8 mouse cellular contexts compared by ENCODE assay signal in the genomic region with DNA sequence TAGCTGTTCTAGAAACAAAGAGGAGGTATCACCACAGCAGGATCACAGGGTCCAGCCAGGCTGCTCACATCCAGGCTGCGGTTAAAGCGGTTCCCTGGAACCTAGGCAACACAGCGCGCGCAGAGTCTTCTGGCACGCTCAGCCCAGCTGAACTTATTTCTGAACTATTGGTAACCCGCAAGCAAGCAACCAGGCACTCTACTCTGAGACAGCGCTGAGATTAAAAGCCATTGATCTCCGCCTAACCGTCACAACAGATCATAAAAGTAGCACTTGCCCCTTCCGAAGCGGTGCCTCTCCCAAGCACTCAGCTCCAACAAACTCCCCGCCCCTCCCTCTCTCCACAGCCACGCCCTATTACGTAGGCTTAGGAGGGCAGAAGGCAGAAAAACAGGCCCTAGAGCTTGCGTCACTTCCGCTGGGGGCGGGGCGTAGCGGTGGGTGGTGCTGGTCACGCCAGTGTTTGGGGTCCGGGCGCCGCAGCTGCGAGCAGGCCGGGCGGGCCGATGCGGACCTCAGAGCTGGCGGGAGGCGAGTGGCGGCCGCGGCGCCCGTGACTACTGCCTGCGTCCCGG. TPM values are rescaled to one million over a fixed set of nuclear protein-coding genes. Genes with fewer than 3 reads are reported as not detected.
DNase-seq lines count a peak whose midpoint lies in the region; ATAC-seq and TF ChIP-seq lines count a peak whose summit lies in the region.

No protein-coding gene starts in this region.

- peak; percentile 92 for TF ChIP-seq POLR2A in ES-Bruce4 (IDR thresholded peaks at IDR 0.05; ENCODE audit: insufficient read depth, low read length)
- TF ChIP-seq POLR2A in lung, adult 2 months (IDR thresholded peaks at IDR 0.05; ENCODE audit: borderline replicate concordance, extremely low read depth, low read depth, low read length), result peak; percentile 91

- H3K4me3 ChIP-seq in ES-Bruce4 (ENCODE audit: low read depth, low read length), result peak overlapping the region; percentile 97
- H3K4me3 ChIP-seq in forebrain, embryonic 14.5 days (ENCODE audit: low read depth, low read length), result peak overlapping the region; percentile 83
- peak overlapping the region; percentile 86 for H3K4me3 ChIP-seq in lung, adult 2 months (replicated peaks; ENCODE audit: extremely low read depth, low read depth, low read length)

- H3K9me3 ChIP-seq in ES-Bruce4 (replicated peaks; ENCODE audit: control insufficient read depth, insufficient read depth, low read length, poor library complexity, severe bottlenecking), result no peaks in the 10 kb centered on the region
- no peaks in the 10 kb centered on the region for H3K9me3 ChIP-seq in forebrain, embryonic 14.5 days (replicated peaks; ENCODE audit: control insufficient read depth, low read length)

- no peaks in the 10 kb centered on the region for H3K27me3 ChIP-seq in ES-Bruce4 (ENCODE audit: control insufficient read depth, insufficient read depth, low read length, poor library complexity, severe bottlenecking)
- no peaks in the 10 kb centered on the region for H3K27me3 ChIP-seq in forebrain, embryonic 14.5 days (replicated peaks; ENCODE audit: control insufficient read depth, insufficient read depth, low read length)

- no peak for TF ChIP-seq CTCF in ES-Bruce4 (IDR thresholded peaks at IDR 0.05; ENCODE audit: low read depth, low read length)
- no peak for TF ChIP-seq CTCF in lung, adult 2 months (IDR thresholded peaks at IDR 0.05; ENCODE audit: insufficient read depth, low read length)

- H3K36me3 ChIP-seq in ES-Bruce4 (ENCODE audit: control insufficient read depth, insufficient read depth, low read length, poor library complexity, severe bottlenecking), result no peaks in the 10 kb centered on the region
- H3K36me3 ChIP-seq in forebrain, embryonic 14.5 days (ENCODE audit: control insufficient read depth, insufficient read depth, low read length), result 0 out of 2 replicates have a peak, but pooled peaks cover 3% of the 10 kb centered on the region

- intact Hi-C loops in heart, postnatal 25 days (cut with DNase I), result loop anchor here (1.0 kb wide), 1 partner anchor 59 kb away; a partner anchor contains a TSS

- H3K27ac ChIP-seq in ES-Bruce4 (ENCODE audit: insufficient read depth, low read length), result peak overlapping the region; percentile 40
- H3K27ac ChIP-seq in forebrain, embryonic 14.5 days (ENCODE audit: low read depth, low read length), result peak overlapping the region; percentile 98

- H3K4me1 ChIP-seq in ES-Bruce4 (ENCODE audit: control insufficient read depth, insufficient read depth, low read length), result no peaks in the 10 kb centered on the region
- H3K4me1 ChIP-seq in forebrain, embryonic 14.5 days (ENCODE audit: control insufficient read depth, insufficient read depth, low read length), result 0 out of 2 replicates have a peak, but pooled peaks cover 3% of the 10 kb centered on the region
- H3K4me1 ChIP-seq in lung, adult 2 months (ENCODE audit: control insufficient read depth, insufficient read depth, low read length), result peaks cover 3% of the 10 kb centered on the region

- TF ChIP-seq EP300 in ES-Bruce4 (IDR thresholded peaks at IDR 0.05; ENCODE audit: insufficient read depth, low read depth, low read length), result no peak

- peak; percentile 95 for ATAC-seq in cerebellum, adult (ENCODE audit: insufficient number of reproducible peaks, low FRiP score, low TSS enrichment)
- peak; percentile 99 for ATAC-seq in forebrain, embryonic 14.5 days
- ATAC-seq in neutrophil, adult 5-6 weeks (ENCODE audit: extremely low read depth, insufficient number of reproducible peaks, low FRiP score, poor library complexity, severe bottlenecking), result peak; percentile 96

- peak overlapping the region; percentile 72 for H3K9ac ChIP-seq in ES-Bruce4 (ENCODE audit: low read depth, poor library complexity, severe bottlenecking)
- peak overlapping the region; percentile 85 for H3K9ac ChIP-seq in forebrain, embryonic 14.5 days (ENCODE audit: low read length)

- H3K4me2 ChIP-seq in forebrain, embryonic 14.5 days (ENCODE audit: low read length), result peak overlapping the region; percentile 64

- WGBS in forebrain, embryonic 14.5 days, result under 1% methylated on average over 35 of the region's 38 CpGs
- WGBS in lung, adult 2 months, result 1% methylated on average over 38 of the region's 38 CpGs

- peak; percentile 99 for DNase-seq in forebrain, embryonic 14.5 days (ENCODE audit: low spot score)
- DNase-seq in heart, postnatal 25 days (ENCODE audit: low spot score), result peak; percentile 99
- DNase-seq in layer of hippocampus, adult 18-20 months (ENCODE audit: low spot score in 2 of 2), result peak; percentile 98 to 99
- peak; percentile 100 for DNase-seq in lung, adult 2 months
- peak; percentile 97 to 98 for DNase-seq in thymus, adult 18-20 months

RNA-seq across cellular contexts. Expression of a gene that starts 47.6 kb away (rescaled TPM):
- 66.1 and 69.5 TPM in 2 replicates for polyA plus RNA-seq in ES-Bruce4 (2011; ENCODE audit: insufficient read depth, insufficient read length, low read depth, missing spikeins)
- 133 and 158 TPM in 2 replicates for polyA plus RNA-seq in forebrain, embryonic 14.5 days (2014; fragmentation: Nextera tagmentation; extraction: Ambion mirVana)
- 100 to 1,000 TPM; 132 to 142 TPM for total RNA-seq in heart, postnatal 25 days (2021)
- 100 to 1,000 TPM; 122 to 123 TPM for total RNA-seq in layer of hippocampus, adult 18-20 months (2021)
- 9.7 and 17.3 TPM in 2 replicates for polyA plus RNA-seq in lung, adult 2 months (2012; rRNA removed)
- 40.8 and 46.0 TPM in 2 replicates for total RNA-seq in neutrophil, adult 5-6 weeks (2017)

RNA-seq across cellular contexts. Expression of a gene that starts 58.7 kb away (rescaled TPM):
- polyA plus RNA-seq in ES-Bruce4 (2011; ENCODE audit: insufficient read depth, insufficient read length, low read depth, missing spikeins), result 14.2 and 14.3 TPM in 2 replicates
- polyA plus RNA-seq in forebrain, embryonic 14.5 days (2014; fragmentation: Nextera tagmentation; extraction: Ambion mirVana), result 36.3 and 39.2 TPM in 2 replicates
- total RNA-seq in heart, postnatal 25 days (2021), result 10 to 100 TPM; 38.8 to 44.0 TPM
- total RNA-seq in layer of hippocampus, adult 18-20 months (2021), result 10 to 100 TPM; 41.1 to 41.3 TPM
- 3.6 and 4.6 TPM in 2 replicates for polyA plus RNA-seq in lung, adult 2 months (2012; rRNA removed)
- 51.6 and 56.7 TPM in 2 replicates for total RNA-seq in neutrophil, adult 5-6 weeks (2017)

RNA-seq across cellular contexts. Expression of a gene that starts 59.9 kb away (rescaled TPM):
- polyA plus RNA-seq in ES-Bruce4 (2011; ENCODE audit: insufficient read depth, insufficient read length, low read depth, missing spikeins), result 2.3 and 2.7 TPM in 2 replicates
- polyA plus RNA-seq in forebrain, embryonic 14.5 days (2014; fragmentation: Nextera tagmentation; extraction: Ambion mirVana), result 87.6 and 113 TPM in 2 replicates
- total RNA-seq in heart, postnatal 25 days (2021), result under 1 TPM; 0.16 to 0.42 TPM
- 100 to 1,000 TPM; 490 to 495 TPM for total RNA-seq in layer of hippocampus, adult 18-20 months (2021)
- 2.4 and 4.4 TPM in 2 replicates for polyA plus RNA-seq in lung, adult 2 months (2012; rRNA removed)
- total RNA-seq in neutrophil, adult 5-6 weeks (2017), result not detected in 2 replicates

Comparison
In these comparisons a context has a peak if more than half of its experiments do, and no peak if none do; other contexts are left out.
1. Peak in every context shown above with its lines: DNase-seq, ATAC-seq, H3K4me3 ChIP-seq and H3K27ac ChIP-seq.
2. RNA of a gene that starts 59.9 kb away (total RNA-seq): 490 to 495 TPM in layer of hippocampus, adult 18-20 months; 0.16 to 0.42 TPM in heart, postnatal 25 days and not detected in neutrophil, adult 5-6 weeks; every median in the first group is over 100 times any median in the second.